Mouse (Mus musculus) E14TG2a.4 (cell line): ENCODE data around the gene Pik3cb.

Source experiments
- H3K27me3 ChIP-seq: 2 replicates; pipeline ENCODE4 v1.6.1; 2014; ENCODE audit warnings: low read length, control low read depth; ENCODE audit not compliant: insufficient read depth
- H3K36me3 ChIP-seq: 2 replicates; pipeline ENCODE4 v1.6.1; 2014; ENCODE audit warnings: low read length, control low read depth; ENCODE audit not compliant: insufficient read depth
- H3K4me1 ChIP-seq: replicated peaks from 2 replicates; pipeline ENCODE4 v1.6.1; 2014; ENCODE audit warnings: low read depth, low read length, control low read depth
- H3K4me3 ChIP-seq: replicated peaks from 2 replicates; pipeline ENCODE4 v1.5.1; 2014; ENCODE audit warnings: mild to moderate bottlenecking, low read length
- H3K9me3 ChIP-seq: 2 replicates; pipeline ENCODE4 v1.6.1; 2014; ENCODE audit warnings: low read length, control low read depth
- CTCF ChIP-seq: conservative IDR thresholded peaks from 2 replicates; pipeline ENCODE4 v1.5.1; 2014; ENCODE audit warnings: low read length
- NANOG ChIP-seq: IDR thresholded peaks from 2 replicates; pipeline ENCODE4 v1.6.1; 2014; ENCODE audit warnings: borderline replicate concordance, low read length, mixed read lengths
- POU5F1 ChIP-seq: IDR thresholded peaks from 2 replicates; pipeline ENCODE4 v1.6.1; 2014; ENCODE audit warnings: low read length, borderline replicate concordance

The Pik3cb gene

GRCm38 (mm10) chr9:99166946-99167345 is 26.5 kb upstream of the Pik3cb start:
- no peaks in the 10 kb centered on the region for H3K36me3 ChIP-seq
- TF ChIP-seq NANOG (no peak), CTCF (no peak), POU5F1 (no peak)
- no peak overlapping the region for H3K4me3 ChIP-seq
- H3K9me3 ChIP-seq = peaks cover 18% of the 10 kb centered on the region
- H3K4me1 ChIP-seq = peaks cover 28% of the 10 kb centered on the region
- peaks cover 3% of the 10 kb centered on the region for H3K27me3 ChIP-seq

DNA sequence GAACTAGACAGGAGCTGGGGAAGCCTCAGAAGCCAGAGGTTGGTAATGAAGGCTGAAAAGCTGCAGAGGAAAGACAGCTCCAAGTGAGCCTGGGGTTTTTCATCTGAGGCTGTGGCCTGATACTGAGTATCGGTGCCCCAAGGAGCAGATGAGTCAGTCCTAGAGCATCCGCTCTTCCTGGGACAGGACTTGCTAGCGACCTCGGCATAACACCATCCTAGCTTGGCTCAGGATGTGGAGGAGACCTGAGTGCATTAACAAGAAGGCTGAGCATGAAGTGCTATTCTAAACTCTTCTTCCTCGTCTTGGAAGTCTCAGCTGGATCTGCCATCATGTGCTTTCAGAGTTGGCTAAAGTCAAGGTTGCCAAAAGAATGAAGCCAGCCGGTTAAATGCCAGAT is 25.5 kb upstream of the Pik3cb start:
- H3K4me1 ChIP-seq = peaks cover 38% of the 10 kb centered on the region
- H3K9me3 ChIP-seq = peaks cover 18% of the 10 kb centered on the region
- TF ChIP-seq CTCF (no peak), NANOG (no peak), POU5F1 (no peak)
- H3K4me3 ChIP-seq = no peak overlapping the region
- H3K27me3 ChIP-seq = peaks cover 3% of the 10 kb centered on the region
- H3K36me3 ChIP-seq = no peaks in the 10 kb centered on the region

- Histone ChIP-seq H3K4me1 (peaks cover 50% of the 10 kb centered on the region), H3K27me3 (peaks cover 3% of the 10 kb centered on the region), H3K36me3 (no peaks in the 10 kb centered on the region), H3K4me3 (no peak overlapping the region), H3K9me3 (peaks cover 18% of the 10 kb centered on the region)
- TF ChIP-seq POU5F1 (no peak), CTCF (no peak), NANOG (no peak)
Measured at GRCm38 (mm10) chr9:99164664-99165226, 24.3 kb upstream of the Pik3cb start.

DNA sequence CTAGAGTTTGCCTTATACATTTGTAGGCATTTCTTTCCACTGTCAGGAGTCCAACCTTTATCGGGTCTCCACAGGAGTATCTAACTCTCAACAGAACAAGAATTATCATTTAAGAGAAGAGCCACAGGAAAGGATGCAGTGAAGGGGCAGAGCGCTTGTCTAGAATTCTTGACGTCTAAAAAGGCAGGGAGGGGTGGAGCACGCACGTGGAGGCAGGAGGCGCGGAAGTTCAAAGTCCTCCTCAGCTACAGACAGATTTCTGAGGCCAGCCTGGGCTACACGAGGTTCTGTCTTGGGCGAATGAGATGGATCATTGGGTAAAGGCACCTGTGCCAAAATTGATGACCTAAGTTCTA is 23.7 kb upstream of the Pik3cb start:
- H3K27me3 ChIP-seq = peaks cover 3% of the 10 kb centered on the region
- H3K4me1 ChIP-seq = peaks cover 56% of the 10 kb centered on the region
- TF ChIP-seq CTCF = no peak
- no peak for TF ChIP-seq POU5F1
- TF ChIP-seq NANOG = no peak
- H3K36me3 ChIP-seq = no peaks in the 10 kb centered on the region
- peaks cover 18% of the 10 kb centered on the region for H3K9me3 ChIP-seq
- no peak overlapping the region for H3K4me3 ChIP-seq

DNA sequence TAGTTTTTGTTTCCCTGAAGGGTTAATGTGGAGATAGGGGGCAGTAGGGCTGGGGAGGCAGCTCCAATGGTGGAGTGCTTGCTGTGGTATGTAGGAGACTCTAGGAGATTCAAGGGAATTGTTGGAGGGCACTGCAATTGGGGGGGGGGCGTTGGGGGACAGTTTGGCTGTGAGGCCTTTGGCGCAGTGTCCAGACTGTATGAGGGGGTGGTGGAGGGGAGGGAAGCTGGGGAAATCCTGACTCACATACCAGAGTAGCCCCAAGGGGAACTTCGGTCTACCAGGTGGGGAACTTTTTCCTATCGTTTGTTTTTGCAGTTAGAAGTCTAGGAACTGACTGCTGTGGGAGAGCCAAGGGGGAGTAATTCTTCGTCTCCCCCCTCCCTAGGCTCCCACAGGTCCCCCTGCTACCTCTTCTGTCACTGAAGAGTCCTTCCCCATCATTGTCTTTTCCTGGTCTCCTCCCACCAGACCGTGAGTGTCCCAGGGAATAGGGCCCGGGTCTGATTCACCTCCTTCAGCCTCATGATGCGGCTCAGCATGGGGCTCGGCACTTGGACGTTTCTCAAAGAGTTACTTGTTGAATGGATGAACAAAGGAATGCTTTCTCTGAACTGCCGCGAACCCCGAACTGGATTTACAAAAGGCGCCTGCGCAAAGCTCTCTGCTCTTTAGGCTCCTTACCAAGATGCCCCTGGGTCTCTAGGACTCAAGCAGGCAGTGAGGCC is 23.2 kb upstream of the Pik3cb start:
- H3K27me3 ChIP-seq = peaks cover 3% of the 10 kb centered on the region
- H3K9me3 ChIP-seq = peaks cover 18% of the 10 kb centered on the region
- H3K4me3 ChIP-seq = no peak overlapping the region
- peaks cover 62% of the 10 kb centered on the region for H3K4me1 ChIP-seq
- no peaks in the 10 kb centered on the region for H3K36me3 ChIP-seq
- TF ChIP-seq NANOG (no peak), POU5F1 (no peak), CTCF (no peak)

GRCm38 (mm10) chr9:99162839-99163238 is 22.4 kb upstream of the Pik3cb start:
- Histone ChIP-seq H3K4me1 (peaks cover 69% of the 10 kb centered on the region), H3K4me3 (no peak overlapping the region), H3K36me3 (no peaks in the 10 kb centered on the region), H3K27me3 (peaks cover 3% of the 10 kb centered on the region), H3K9me3 (peaks cover 18% of the 10 kb centered on the region)
- TF ChIP-seq CTCF (no peak), POU5F1 (no peak), NANOG (no peak)

- no peak overlapping the region for H3K4me3 ChIP-seq
- H3K4me1 ChIP-seq = peaks cover 71% of the 10 kb centered on the region
- H3K36me3 ChIP-seq = no peaks in the 10 kb centered on the region
- peaks cover 18% of the 10 kb centered on the region for H3K9me3 ChIP-seq
- TF ChIP-seq CTCF (no peak), POU5F1 (no peak), NANOG (no peak)
- peaks cover 3% of the 10 kb centered on the region for H3K27me3 ChIP-seq
Measured at GRCm38 (mm10) chr9:99160780-99161179, 20.4 kb upstream of the Pik3cb start.

- no peak for TF ChIP-seq NANOG
- TF ChIP-seq POU5F1 = no peak
- no peak for TF ChIP-seq CTCF
- H3K4me1 ChIP-seq = peaks cover 80% of the 10 kb centered on the region
- no peaks in the 10 kb centered on the region for H3K36me3 ChIP-seq
- H3K9me3 ChIP-seq = peaks cover 18% of the 10 kb centered on the region
- H3K4me3 ChIP-seq = no peak overlapping the region
- peaks cover 3% of the 10 kb centered on the region for H3K27me3 ChIP-seq
Measured at GRCm38 (mm10) chr9:99159932-99160331, 19.5 kb upstream of the Pik3cb start.

DNA sequence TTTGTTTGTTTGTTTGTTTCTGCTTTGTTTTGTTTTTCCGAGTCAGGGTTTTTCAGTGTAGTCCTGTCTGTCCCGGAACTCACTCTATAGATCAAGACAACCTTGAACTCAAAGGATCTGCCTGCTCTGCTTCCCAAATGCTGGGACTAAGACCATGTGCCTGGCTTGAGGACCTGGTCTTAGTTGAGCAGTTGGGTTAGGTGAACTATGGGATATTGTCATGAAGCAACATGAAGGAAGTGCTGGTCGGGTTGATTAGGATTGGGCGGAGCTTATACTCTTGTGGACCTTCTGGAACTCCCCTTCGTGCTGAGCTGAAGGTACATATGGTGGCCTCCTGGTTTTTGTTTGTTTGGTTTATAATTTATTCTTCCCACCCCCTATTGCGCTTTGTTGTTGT is 18.3 kb upstream of the Pik3cb start:
- H3K4me3 ChIP-seq = no peak overlapping the region
- no peaks in the 10 kb centered on the region for H3K36me3 ChIP-seq
- TF ChIP-seq CTCF (no peak), NANOG (no peak), POU5F1 (no peak)
- H3K27me3 ChIP-seq = no peaks in the 10 kb centered on the region
- H3K4me1 ChIP-seq = peaks cover 83% of the 10 kb centered on the region
- peaks cover 10% of the 10 kb centered on the region for H3K9me3 ChIP-seq
